Mouse (Mus musculus): ENCODE measurements around the gene Atg2b. TPM values are rescaled to one million over a fixed set of nuclear protein-coding genes. Genes with fewer than 3 reads are reported as not detected.

The Atg2b gene
- polyA plus RNA-seq, 1 experiment from 2014 or later = 15.5 TPM

- Histone ChIP-seq H3K9ac (replicated peaks) (no peak overlapping the region), H3K27ac (replicated peaks) (no peak overlapping the region), H3K36me3 (peaks cover 19% of the 10 kb centered on the region), H3K4me3 (no peak overlapping the region), H3K27me3 (no peaks in the 10 kb centered on the region), H3K4me1 (peaks cover 5% of the 10 kb centered on the region), H3K9me3 (0 out of 2 replicates have a peak, but pooled peaks cover 2% of the 10 kb centered on the region), H3K4me2 (replicated peaks) (no peak overlapping the region)
- WGBS = 91% methylated on average over 7 of the region's 7 CpGs
- no peak for ATAC-seq (ENCODE audit: low FRiP score, low read depth)
Measured at GRCm38 (mm10) chr12:105678211-105678610, 6.8 kb downstream of the Atg2b start.

GRCm38 (mm10) chr12:105676274-105676673 is 8.7 kb downstream of the Atg2b start:
- H3K4me1 ChIP-seq = no peaks in the 10 kb centered on the region
- WGBS = 94% methylated on average over 8 of the region's 8 CpGs
- H3K9me3 ChIP-seq = 0 out of 2 replicates have a peak, but pooled peaks cover 2% of the 10 kb centered on the region
- H3K4me3 ChIP-seq = no peak overlapping the region
- H3K27ac ChIP-seq (replicated peaks) = no peak overlapping the region
- peaks cover 29% of the 10 kb centered on the region for H3K36me3 ChIP-seq
- H3K27me3 ChIP-seq = no peaks in the 10 kb centered on the region
- no peak overlapping the region for H3K4me2 ChIP-seq (replicated peaks)
- H3K9ac ChIP-seq (replicated peaks) = no peak overlapping the region
- ATAC-seq (ENCODE audit: low FRiP score, low read depth) = no peak

- Histone ChIP-seq H3K4me1 (no peaks in the 10 kb centered on the region), H3K4me3 (no peak overlapping the region), H3K36me3 (peaks cover 91% of the 10 kb centered on the region), H3K27ac (replicated peaks) (no peak overlapping the region), H3K27me3 (no peaks in the 10 kb centered on the region), H3K9me3 (no peaks in the 10 kb centered on the region), H3K9ac (replicated peaks) (no peak overlapping the region), H3K4me2 (replicated peaks) (no peak overlapping the region)
- ATAC-seq (ENCODE audit: low FRiP score, low read depth) = no peak
- 93% methylated on average over 7 of the region's 7 CpGs for WGBS
Measured at GRCm38 (mm10) chr12:105655850-105656249, 29.2 kb downstream of the Atg2b start.

GRCm38 (mm10) chr12:105642770-105643321 is 42.2 kb downstream of the Atg2b start:
- WGBS = 94% methylated on average over 11 of the region's 11 CpGs
- H3K4me1 ChIP-seq = no peaks in the 10 kb centered on the region
- H3K27me3 ChIP-seq = no peaks in the 10 kb centered on the region
- H3K9me3 ChIP-seq = no peaks in the 10 kb centered on the region
- no peak overlapping the region for H3K4me2 ChIP-seq (replicated peaks)
- ATAC-seq (ENCODE audit: low FRiP score, low read depth) = no peak
- H3K4me3 ChIP-seq = no peak overlapping the region
- no peak overlapping the region for H3K27ac ChIP-seq (replicated peaks)
- no peak overlapping the region for H3K9ac ChIP-seq (replicated peaks)
- peaks cover 95% of the 10 kb centered on the region for H3K36me3 ChIP-seq

- H3K27ac ChIP-seq (replicated peaks) = no peak overlapping the region
- WGBS = 77% methylated on average over 4 of the region's 4 CpGs
- no peaks in the 10 kb centered on the region for H3K4me1 ChIP-seq
- no peaks in the 10 kb centered on the region for H3K9me3 ChIP-seq
- no peak overlapping the region for H3K9ac ChIP-seq (replicated peaks)
- ATAC-seq (ENCODE audit: low FRiP score, low read depth) = no peak
- H3K4me3 ChIP-seq = no peak overlapping the region
- H3K4me2 ChIP-seq (replicated peaks) = no peak overlapping the region
- peaks cover 92% of the 10 kb centered on the region for H3K36me3 ChIP-seq
- no peaks in the 10 kb centered on the region for H3K27me3 ChIP-seq
Measured at GRCm38 (mm10) chr12:105637554-105637953, 47.5 kb downstream of the Atg2b start.

- Histone ChIP-seq H3K4me2 (replicated peaks) (no peak overlapping the region), H3K36me3 (peaks cover 85% of the 10 kb centered on the region), H3K27me3 (no peaks in the 10 kb centered on the region), H3K27ac (replicated peaks) (no peak overlapping the region), H3K9me3 (no peaks in the 10 kb centered on the region), H3K4me3 (no peak overlapping the region), H3K4me1 (no peaks in the 10 kb centered on the region), H3K9ac (replicated peaks) (no peak overlapping the region)
- no peak for ATAC-seq (ENCODE audit: low FRiP score, low read depth)
- WGBS = 91% methylated on average over 9 of the region's 9 CpGs
Measured at GRCm38 (mm10) chr12:105636551-105636950, 48.5 kb downstream of the Atg2b start.

GRCm38 (mm10) chr12:105634374-105635067 is 50.5 kb downstream of the Atg2b start:
- 95% methylated on average over 13 of the region's 13 CpGs for WGBS
- Histone ChIP-seq H3K36me3 (peaks cover 67% of the 10 kb centered on the region), H3K4me3 (no peak overlapping the region), H3K4me2 (replicated peaks) (no peak overlapping the region), H3K9me3 (no peaks in the 10 kb centered on the region), H3K27me3 (no peaks in the 10 kb centered on the region), H3K27ac (replicated peaks) (no peak overlapping the region), H3K4me1 (no peaks in the 10 kb centered on the region), H3K9ac (replicated peaks) (no peak overlapping the region)
- no peak for ATAC-seq (ENCODE audit: low FRiP score, low read depth)

GRCm38 (mm10) chr12:105625798-105626197 is 59.2 kb downstream of the Atg2b start:
- H3K9ac ChIP-seq (replicated peaks) = no peak overlapping the region
- 77% methylated on average over 7 of the region's 7 CpGs for WGBS
- H3K27me3 ChIP-seq = no peaks in the 10 kb centered on the region
- no peak overlapping the region for H3K27ac ChIP-seq (replicated peaks)
- H3K4me2 ChIP-seq (replicated peaks) = no peak overlapping the region
- no peak for ATAC-seq (ENCODE audit: low FRiP score, low read depth)
- H3K9me3 ChIP-seq = no peaks in the 10 kb centered on the region
- H3K36me3 ChIP-seq = peaks cover 55% of the 10 kb centered on the region
- no peaks in the 10 kb centered on the region for H3K4me1 ChIP-seq
- no peak overlapping the region for H3K4me3 ChIP-seq

GRCm38 (mm10) chr12:105622981-105623539 is 62.0 kb downstream of the Atg2b start:
- Histone ChIP-seq H3K27ac (replicated peaks) (no peak overlapping the region), H3K9me3 (no peaks in the 10 kb centered on the region), H3K4me3 (no peak overlapping the region), H3K4me2 (replicated peaks) (no peak overlapping the region), H3K36me3 (peaks cover 69% of the 10 kb centered on the region), H3K27me3 (no peaks in the 10 kb centered on the region), H3K9ac (replicated peaks) (no peak overlapping the region), H3K4me1 (no peaks in the 10 kb centered on the region)
- WGBS = 55% methylated on average over 12 of the region's 12 CpGs
- no peak for ATAC-seq (ENCODE audit: low FRiP score, low read depth)

- Histone ChIP-seq H3K4me2 (replicated peaks) (no peak overlapping the region), H3K9ac (replicated peaks) (no peak overlapping the region), H3K27me3 (no peaks in the 10 kb centered on the region), H3K4me3 (no peak overlapping the region), H3K36me3 (peaks cover 76% of the 10 kb centered on the region), H3K4me1 (no peaks in the 10 kb centered on the region), H3K9me3 (no peaks in the 10 kb centered on the region), H3K27ac (replicated peaks) (no peak overlapping the region)
- ATAC-seq (ENCODE audit: low FRiP score, low read depth) = no peak
- 95% methylated on average over 7 of the region's 7 CpGs for WGBS
Measured at GRCm38 (mm10) chr12:105622048-105622447, 63.0 kb downstream of the Atg2b start.

- ATAC-seq (ENCODE audit: low FRiP score, low read depth) = no peak
- Histone ChIP-seq H3K9ac (replicated peaks) (no peak overlapping the region), H3K36me3 (peaks cover 35% of the 10 kb centered on the region), H3K4me1 (no peaks in the 10 kb centered on the region), H3K4me3 (no peak overlapping the region), H3K4me2 (replicated peaks) (no peak overlapping the region), H3K27me3 (peaks cover 16% of the 10 kb centered on the region), H3K27ac (replicated peaks) (no peak overlapping the region), H3K9me3 (no peaks in the 10 kb centered on the region)
- WGBS = 93% methylated on average over 10 of the region's 10 CpGs
Measured at GRCm38 (mm10) chr12:105613559-105613958, 71.5 kb downstream of the Atg2b start.

- no peak overlapping the region for H3K4me3 ChIP-seq
- no peak overlapping the region for H3K4me2 ChIP-seq (replicated peaks)
- no peak overlapping the region for H3K9ac ChIP-seq (replicated peaks)
- peaks cover 17% of the 10 kb centered on the region for H3K36me3 ChIP-seq
- WGBS = 11% methylated on average over 7 of the region's 7 CpGs
- ATAC-seq (ENCODE audit: low FRiP score, low read depth) = 0 out of 2 replicates have a peak, but pooled peaks have one; percentile 62
- H3K4me1 ChIP-seq = no peaks in the 10 kb centered on the region
- peaks cover 34% of the 10 kb centered on the region for H3K27me3 ChIP-seq
- H3K27ac ChIP-seq (replicated peaks) = no peak overlapping the region
- no peaks in the 10 kb centered on the region for H3K9me3 ChIP-seq
Measured at GRCm38 (mm10) chr12:105611748-105612147, 73.3 kb downstream of the Atg2b start.

Data from midbrain, embryonic 12.5 days (tissue).